ENCODE assay signal across 9 mouse cellular contexts in genomic region chr3:51170225-51170852, GRCm38 (mm10). TPM values are rescaled to one million over a fixed set of nuclear protein-coding genes. Genes with fewer than 3 reads are reported as not detected.
DNase-seq lines count a peak whose midpoint lies in the region; ATAC-seq and TF ChIP-seq lines count a peak whose summit lies in the region.
"Had no signal": no experiment of that assay in that cellular context is flagged by ENCODE, and none has a peak within 500 bp of the region (broad histone marks: within the 10 kb centered on the region; RNA-seq: fewer than 3 reads in every experiment).

No protein-coding gene starts in this region.

- 32% methylated on average over 19 of the region's 19 CpGs for WGBS in kidney, postnatal 0 days
- WGBS in liver, embryonic 13.5 days (ENCODE audit: insufficient replicate concordance), result 26% methylated on average over 19 of the region's 19 CpGs
- WGBS in neural tube, embryonic 13.5 days, result 32% methylated on average over 19 of the region's 19 CpGs
- WGBS in stomach, postnatal 0 days, result 27% methylated on average over 19 of the region's 19 CpGs

- TF ChIP-seq EP300 in stomach, postnatal 0 days (optimal IDR thresholded peaks at IDR 0.05), result no peak

- peak; percentile 96 for TF ChIP-seq CTCF in kidney, postnatal 0 days (IDR thresholded peaks at IDR 0.05; ENCODE audit: low read depth)
- TF ChIP-seq CTCF in stomach, postnatal 0 days (IDR thresholded peaks at IDR 0.05; ENCODE audit: low read depth), result peak; percentile 96

- H3K4me2 ChIP-seq in kidney, postnatal 0 days (ENCODE audit: low read length), result no peak overlapping the region
- no peak overlapping the region for H3K4me2 ChIP-seq in liver, embryonic 13.5 days
- H3K4me2 ChIP-seq in neural tube, embryonic 13.5 days, result no peak overlapping the region
- no peak overlapping the region for H3K4me2 ChIP-seq in stomach, postnatal 0 days (replicated peaks; ENCODE audit: low read depth)
- H3K4me2 ChIP-seq: embryonic facial prominence, embryonic 13.5 days had no signal

- no peaks in the 10 kb centered on the region for H3K9me3 ChIP-seq in kidney, postnatal 0 days (replicated peaks; ENCODE audit: low read length)
- no peaks in the 10 kb centered on the region for H3K9me3 ChIP-seq in liver, embryonic 13.5 days (replicated peaks)
- no peaks in the 10 kb centered on the region for H3K9me3 ChIP-seq in neural tube, embryonic 13.5 days
- no peaks in the 10 kb centered on the region for H3K9me3 ChIP-seq in stomach, postnatal 0 days (ENCODE audit: control insufficient read depth, low read length)
- H3K9me3 ChIP-seq: embryonic facial prominence, embryonic 13.5 days had no signal

- H3K27ac ChIP-seq in kidney, postnatal 0 days, result no peak overlapping the region
- H3K27ac ChIP-seq in liver, embryonic 13.5 days, result no peak overlapping the region
- H3K27ac ChIP-seq in neural tube, embryonic 13.5 days (replicated peaks), result no peak overlapping the region
- no peak overlapping the region for H3K27ac ChIP-seq in stomach, postnatal 0 days (replicated peaks)
- H3K27ac ChIP-seq: embryonic facial prominence, embryonic 13.5 days had no signal

- peak; percentile 78 to 79 for DNase-seq in B cell, adult 2 months
- peak; percentile 88 for DNase-seq in adrenal gland, postnatal 14 days
- DNase-seq in embryo, embryonic 9.5 days (ENCODE audit: extremely low spot score), result peak; percentile 82
- DNase-seq in heart, adult 8-10 months (ENCODE audit: low spot score), result peak; percentile 82
- DNase-seq in kidney, postnatal 0 days (ENCODE audit: low spot score), result peak; percentile 84
- peak; percentile 45 for DNase-seq in liver, embryonic 13.5 days
- peak; percentile 80 for DNase-seq in stomach, postnatal 0 days (ENCODE audit: low spot score)

- no peaks in the 10 kb centered on the region for H3K4me1 ChIP-seq in kidney, postnatal 0 days (replicated peaks; ENCODE audit: insufficient read depth, low read length)
- peaks cover 8% of the 10 kb centered on the region for H3K4me1 ChIP-seq in liver, embryonic 13.5 days (replicated peaks)
- H3K4me1 ChIP-seq in neural tube, embryonic 13.5 days (replicated peaks), result peaks cover 16% of the 10 kb centered on the region
- no peaks in the 10 kb centered on the region for H3K4me1 ChIP-seq in stomach, postnatal 0 days (replicated peaks; ENCODE audit: control insufficient read depth, insufficient read depth)

- no peak overlapping the region for H3K9ac ChIP-seq in kidney, postnatal 0 days (ENCODE audit: low read depth, low read length)
- H3K9ac ChIP-seq in liver, embryonic 13.5 days, result no peak overlapping the region
- H3K9ac ChIP-seq in neural tube, embryonic 13.5 days, result no peak overlapping the region
- H3K9ac ChIP-seq in stomach, postnatal 0 days (ENCODE audit: low read length), result no peak overlapping the region
- H3K9ac ChIP-seq: embryonic facial prominence, embryonic 13.5 days had no signal

- H3K27me3 ChIP-seq in kidney, postnatal 0 days (ENCODE audit: insufficient read depth, low read length), result no peaks in the 10 kb centered on the region
- no peaks in the 10 kb centered on the region for H3K27me3 ChIP-seq in liver, embryonic 13.5 days
- no peaks in the 10 kb centered on the region for H3K27me3 ChIP-seq in neural tube, embryonic 13.5 days
- no peaks in the 10 kb centered on the region for H3K27me3 ChIP-seq in stomach, postnatal 0 days (ENCODE audit: control insufficient read depth, insufficient read depth, low read length)
- H3K27me3 ChIP-seq: embryonic facial prominence, embryonic 13.5 days had no signal

- H3K36me3 ChIP-seq in kidney, postnatal 0 days (ENCODE audit: insufficient read depth, low read length), result no peaks in the 10 kb centered on the region
- H3K36me3 ChIP-seq in liver, embryonic 13.5 days, result no peaks in the 10 kb centered on the region
- no peaks in the 10 kb centered on the region for H3K36me3 ChIP-seq in neural tube, embryonic 13.5 days
- H3K36me3 ChIP-seq in stomach, postnatal 0 days (ENCODE audit: control insufficient read depth, insufficient read depth, low read length), result no peaks in the 10 kb centered on the region
- H3K36me3 ChIP-seq: embryonic facial prominence, embryonic 13.5 days had no signal

- ATAC-seq in kidney, postnatal 0 days (replicated peaks; ENCODE audit: low FRiP score, low read depth), result no peak; the same call in 1 of the 2 replicates
- no peak for ATAC-seq in liver, embryonic 13.5 days (ENCODE audit: low read depth)
- peak; percentile 72; the same call in 1 of the 2 replicates for ATAC-seq in neural tube, embryonic 13.5 days (ENCODE audit: low read depth)
- peak; percentile 63 for ATAC-seq in stomach, postnatal 0 days (ENCODE audit: low FRiP score, low TSS enrichment)

- H3K4me3 ChIP-seq in kidney, postnatal 0 days (replicated peaks; ENCODE audit: low read depth, low read length), result no peak overlapping the region
- no peak overlapping the region for H3K4me3 ChIP-seq in liver, embryonic 13.5 days (replicated peaks)
- H3K4me3 ChIP-seq in neural tube, embryonic 13.5 days, result no peak overlapping the region
- H3K4me3 ChIP-seq in stomach, postnatal 0 days (ENCODE audit: low read depth, low read length), result no peak overlapping the region
- H3K4me3 ChIP-seq: embryonic facial prominence, embryonic 13.5 days had no signal

RNA-seq across cellular contexts. Expression of gene Noct, which starts 53.9 kb away (rescaled TPM):
- 28.7 and 44.7 TPM in 2 replicates for total RNA-seq in adrenal gland, postnatal 14 days (2021)
- 10 to 100 TPM; 32.2 to 45.2 (median 41.6) TPM for total RNA-seq in heart, adult 8-10 months (2022)
- 6.0 and 7.1 TPM in 2 replicates for polyA plus RNA-seq in kidney, postnatal 0 days (2015; fragmentation: Nextera tagmentation; extraction: Ambion mirVana)
- polyA plus RNA-seq in liver, embryonic 13.5 days (2015; fragmentation: Nextera tagmentation; extraction: Ambion mirVana), result 20.5 and 23.1 TPM in 2 replicates
- polyA plus RNA-seq in neural tube, embryonic 13.5 days (2015; fragmentation: Nextera tagmentation; extraction: Ambion mirVana), result 21.5 and 22.8 TPM in 2 replicates
- polyA plus RNA-seq in stomach, postnatal 0 days (2015; fragmentation: Nextera tagmentation; extraction: Ambion mirVana), result 7.5 and 9.2 TPM in 2 replicates

Comparison
In these comparisons a context has a peak if more than half of its experiments do, and no peak if none do; other contexts are left out.
1. ATAC-seq: peak in neural tube, embryonic 13.5 days (single experiment) and stomach, postnatal 0 days (single experiment); none in kidney, postnatal 0 days (single experiment) and liver, embryonic 13.5 days (single experiment).
2. Peak in every context shown above with its lines, with median percentiles within 50 percentile points of each other: DNase-seq.